Mouse (Mus musculus): ENCODE measurements around the gene Tdg.
"Not testable (repeated sequence)": the region's sequence is repeated elsewhere in the genome, so short reads cannot be mapped to it uniquely, and the experiment has no call there.

The Tdg gene

GRCm38 (mm10) chr10:82629586-82630255, at the start of gene Tdg:
Tdg (plus strand) TSS chr10:82629828.
- DNase-seq, result peak; percentile 100

GRCm38 (mm10) chr10:82589673-82590072, 40.0 kb upstream of the Tdg start:
- DNase-seq, result peak; percentile 77

GRCm38 (mm10) chr10:82594421-82594820, 35.2 kb upstream of the Tdg start:
- DNase-seq, result not testable (repeated sequence)

GRCm38 (mm10) chr10:82622235-82622634, 7.4 kb upstream of the Tdg start:
- DNase-seq, result no peak

GRCm38 (mm10) chr10:82622671-82623552, 6.7 kb upstream of the Tdg start, which contains the start of gene 1190007I07Rik:
1190007I07Rik (minus strand) TSS chr10:82623228.
- peak; percentile 99 for DNase-seq

- DNase-seq, result not testable (repeated sequence)
These were observed 6.1 kb upstream of the Tdg start for GRCm38 (mm10) chr10:82623553-82623932.

- no peak for DNase-seq
These were observed 480 bp upstream of the Tdg start for GRCm38 (mm10) chr10:82629111-82629585.

GRCm38 (mm10) chr10:82630497-82630896, 869 bp downstream of the Tdg start:
- DNase-seq, result peak; percentile 89

- DNase-seq, result no peak
These were observed 1.5 kb downstream of the Tdg start for GRCm38 (mm10) chr10:82631133-82631532.

- DNase-seq, result peak; percentile 81
These were observed 3.1 kb downstream of the Tdg start for GRCm38 (mm10) chr10:82632496-82633280.

- peak; percentile 58 for DNase-seq
These were observed 4.7 kb downstream of the Tdg start for GRCm38 (mm10) chr10:82634348-82634747.

- peak; percentile 68 for DNase-seq
These were observed 6.7 kb downstream of the Tdg start for GRCm38 (mm10) chr10:82636321-82636720.

- no peak for DNase-seq
These were observed 9.5 kb downstream of the Tdg start for GRCm38 (mm10) chr10:82639032-82639698.

GRCm38 (mm10) chr10:82641481-82641880, 11.9 kb downstream of the Tdg start:
- peak; percentile 57 for DNase-seq

GRCm38 (mm10) chr10:82646083-82646482, 16.5 kb downstream of the Tdg start:
- DNase-seq, result peak; percentile 72

- peak; percentile 87 for DNase-seq
These were observed 17.7 kb downstream of the Tdg start for GRCm38 (mm10) chr10:82647205-82647811.

GRCm38 (mm10) chr10:82651221-82651620, 21.6 kb downstream of the Tdg start:
- DNase-seq, result peak; percentile 52

GRCm38 (mm10) chr10:82652625-82653024, 23.0 kb downstream of the Tdg start:
- DNase-seq, result peak; percentile 40

GRCm38 (mm10) chr10:82654581-82654980, 25.0 kb downstream of the Tdg start:
- peak; percentile 67 for DNase-seq

GRCm38 (mm10) chr10:82661820-82662219, 32.2 kb downstream of the Tdg start:
- peak; percentile 59 for DNase-seq

GRCm38 (mm10) chr10:82662267-82662990, 32.8 kb downstream of the Tdg start:
- DNase-seq, result peak; percentile 64
